Mouse (Mus musculus) heart, postnatal 0 days (tissue): ENCODE data around the gene Tmed9.

Source experiments
- CTCF ChIP-seq: IDR thresholded peaks from 2 replicates; pipeline ENCODE4 v1.5.1; 2016; ENCODE audit warnings: antibody characterized with exemption, control low read depth, low read depth
- EP300 ChIP-seq: IDR thresholded peaks from 2 replicates; pipeline ENCODE4 v1.6.1; 2016; ENCODE audit warnings: antibody characterized with exemption, low read depth

DNA sequence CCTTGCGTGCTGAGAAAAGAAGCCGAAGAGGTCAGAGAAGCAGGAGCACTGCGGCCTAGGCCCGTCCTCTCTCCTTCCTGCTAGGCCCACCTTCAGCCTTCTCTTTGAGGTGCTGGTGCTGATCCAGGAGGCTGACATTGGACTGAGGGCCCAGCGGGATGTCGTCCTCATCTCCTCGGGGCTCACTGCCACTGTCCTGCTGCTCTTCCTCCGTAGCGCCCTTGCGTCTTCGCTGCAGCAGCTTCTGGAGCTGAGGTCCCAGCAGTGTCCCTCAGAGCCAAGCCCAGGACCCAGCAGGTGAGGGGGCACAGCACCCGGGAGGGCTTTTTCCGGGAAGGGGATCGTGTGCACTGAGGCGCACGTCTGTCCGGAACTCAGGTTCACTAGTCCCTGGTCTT lies 37.7 kb upstream of the Tmed9 start:
- no peak for TF ChIP-seq CTCF
- no peak for TF ChIP-seq EP300
